Mouse (Mus musculus): ENCODE data around the gene Snx18.

The Snx18 gene

DNA sequence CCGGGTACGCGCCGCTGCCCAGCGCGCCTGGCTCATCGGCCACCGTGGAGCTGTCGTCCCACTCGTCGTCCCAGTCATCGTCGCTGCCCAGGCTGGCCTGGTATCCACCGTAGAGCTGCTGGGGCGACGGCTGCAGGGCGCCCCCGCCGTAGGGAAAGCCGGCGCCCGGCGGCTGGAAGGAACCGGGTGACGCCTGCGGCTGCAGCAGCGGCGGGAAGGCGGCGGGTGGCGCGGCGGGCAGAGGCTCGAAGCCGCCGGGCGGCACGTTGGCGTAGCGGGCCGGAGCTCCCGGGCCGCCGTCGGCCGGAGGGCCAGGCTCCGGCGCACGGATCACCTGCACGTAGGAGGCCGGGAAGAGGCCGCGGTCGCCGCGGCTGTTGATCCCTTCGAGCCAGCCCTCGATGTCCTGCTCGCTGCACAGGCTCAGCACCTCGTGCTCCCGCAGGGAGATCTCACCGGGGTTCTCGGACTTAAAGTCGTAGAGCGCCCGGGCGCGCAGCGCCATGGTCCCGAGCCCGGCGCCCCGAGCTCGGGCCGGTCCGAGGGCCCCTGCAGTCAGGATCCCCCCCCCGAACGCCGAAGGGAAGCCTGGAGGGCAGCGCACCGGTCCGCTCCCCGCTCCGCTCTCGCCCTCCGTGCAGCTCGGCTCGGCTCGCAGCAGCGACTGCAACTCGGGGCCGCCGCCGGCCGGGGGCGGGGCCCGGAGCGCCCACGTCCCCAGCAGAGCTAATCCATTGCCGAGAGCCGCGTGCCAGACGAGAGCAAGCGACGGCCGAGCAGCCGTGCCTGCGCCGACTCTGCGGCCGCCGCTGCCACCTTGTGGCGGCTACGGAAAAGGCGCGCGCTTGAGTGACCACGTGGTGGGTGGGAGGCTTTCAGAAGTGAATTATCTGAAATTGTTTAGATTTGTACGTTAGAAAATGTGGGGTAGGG is at the start of gene Snx18:
Gene Snx18 (minus strand): TSS at position 674 of the 933 bp plus-strand sequence.
- no peak for DNase-seq (ENCODE audit: extremely low spot score, low read depth, low spot score)

- DNase-seq (ENCODE audit: extremely low spot score, low read depth, low spot score) = no peak
Measured at GRCm38 (mm10) chr13:113663883-113664282, 45.5 kb upstream of the Snx18 start.

GRCm38 (mm10) chr13:113663151-113663779 is 44.9 kb upstream of the Snx18 start, which contains the start of gene Hspb3:
TSS of gene Hspb3 (minus strand) at chr13:113663676.
- no peak for DNase-seq (ENCODE audit: extremely low spot score, low read depth, low spot score)

GRCm38 (mm10) chr13:113661826-113662271 is 43.5 kb upstream of the Snx18 start:
- no peak for DNase-seq (ENCODE audit: extremely low spot score, low read depth, low spot score)

GRCm38 (mm10) chr13:113660576-113661310 is 42.4 kb upstream of the Snx18 start:
- DNase-seq (ENCODE audit: extremely low spot score, low read depth, low spot score) = no peak

DNA sequence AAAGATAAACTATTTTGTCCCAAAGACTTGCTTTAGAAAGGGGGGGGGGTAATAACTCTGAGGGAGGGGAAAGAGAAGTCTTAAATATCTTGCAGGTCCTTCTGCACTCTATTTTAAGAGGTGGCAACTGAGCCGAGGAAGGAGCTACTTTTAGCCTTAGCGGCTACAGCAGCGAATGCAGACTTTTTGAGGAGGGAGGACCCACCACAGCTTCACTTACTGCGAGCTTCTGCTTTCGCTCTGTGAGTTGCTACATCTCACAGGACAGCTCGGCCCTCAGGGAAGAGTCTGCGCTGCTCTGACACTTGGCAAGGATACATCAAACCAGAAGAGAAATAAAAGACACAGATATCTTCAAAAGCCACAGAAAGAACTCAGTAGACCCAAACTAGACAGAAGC is 38.8 kb upstream of the Snx18 start:
- no peak for DNase-seq (ENCODE audit: extremely low spot score, low read depth, low spot score)

- DNase-seq (ENCODE audit: extremely low spot score, low read depth, low spot score) = no peak
Measured at GRCm38 (mm10) chr13:113656639-113657038, 38.3 kb upstream of the Snx18 start.

DNA sequence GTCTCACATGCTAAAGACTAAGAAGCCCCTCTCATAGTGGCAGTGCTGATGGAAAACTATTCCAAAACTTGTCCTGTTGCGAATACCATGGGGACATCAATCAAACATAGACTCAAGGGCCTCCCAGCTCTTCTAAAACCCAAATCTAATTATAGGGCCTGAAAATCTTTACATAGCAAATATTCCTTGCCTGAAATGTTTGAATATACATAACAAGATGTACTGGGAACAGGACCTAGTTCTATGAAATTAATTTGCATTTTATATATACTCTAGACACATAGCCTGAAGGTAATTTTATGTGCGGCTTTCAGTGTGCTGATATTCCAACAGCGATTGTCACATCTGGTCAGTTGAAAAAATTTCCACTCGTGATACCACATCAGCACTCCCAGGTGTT is 37.1 kb upstream of the Snx18 start:
- no peak for DNase-seq (ENCODE audit: extremely low spot score, low read depth, low spot score)

DNA sequence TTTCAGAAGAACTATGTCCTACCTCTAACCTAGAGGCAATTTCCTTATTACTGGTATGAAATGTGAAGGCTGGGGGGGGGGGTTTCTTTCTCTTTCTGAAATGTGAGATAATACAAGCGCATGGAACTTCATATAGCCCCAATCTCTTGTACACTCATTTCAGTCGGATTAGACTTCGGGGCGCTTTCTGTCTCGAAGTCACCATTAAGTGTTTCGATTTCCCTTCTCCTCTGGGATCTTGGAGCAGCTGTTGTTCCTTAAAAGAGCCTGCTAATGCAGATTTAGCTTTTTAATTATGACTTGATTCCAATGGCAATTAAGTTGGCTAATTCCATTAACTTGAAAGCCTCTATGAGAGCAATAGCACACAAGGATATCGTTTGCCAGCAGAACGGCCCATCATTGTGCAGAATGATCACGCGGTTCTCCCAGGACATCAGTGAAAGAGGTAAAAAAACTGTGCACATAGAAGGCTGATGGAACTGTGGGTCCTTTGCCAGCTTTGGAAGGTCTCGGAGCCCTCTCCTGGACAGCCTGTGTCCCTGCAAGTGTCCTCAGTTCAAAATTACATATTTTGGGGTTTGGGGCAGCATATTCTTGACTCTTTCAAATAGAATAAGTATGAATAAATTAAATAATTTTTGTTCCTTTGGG is 22.7 kb upstream of the Snx18 start:
- no peak for DNase-seq (ENCODE audit: extremely low spot score, low read depth, low spot score)

- DNase-seq (ENCODE audit: extremely low spot score, low read depth, low spot score) = no peak
Measured at GRCm38 (mm10) chr13:113638914-113639313, 20.6 kb upstream of the Snx18 start.

- DNase-seq (ENCODE audit: extremely low spot score, low read depth, low spot score) = no peak
Measured at GRCm38 (mm10) chr13:113635799-113636222, 17.4 kb upstream of the Snx18 start.

DNA sequence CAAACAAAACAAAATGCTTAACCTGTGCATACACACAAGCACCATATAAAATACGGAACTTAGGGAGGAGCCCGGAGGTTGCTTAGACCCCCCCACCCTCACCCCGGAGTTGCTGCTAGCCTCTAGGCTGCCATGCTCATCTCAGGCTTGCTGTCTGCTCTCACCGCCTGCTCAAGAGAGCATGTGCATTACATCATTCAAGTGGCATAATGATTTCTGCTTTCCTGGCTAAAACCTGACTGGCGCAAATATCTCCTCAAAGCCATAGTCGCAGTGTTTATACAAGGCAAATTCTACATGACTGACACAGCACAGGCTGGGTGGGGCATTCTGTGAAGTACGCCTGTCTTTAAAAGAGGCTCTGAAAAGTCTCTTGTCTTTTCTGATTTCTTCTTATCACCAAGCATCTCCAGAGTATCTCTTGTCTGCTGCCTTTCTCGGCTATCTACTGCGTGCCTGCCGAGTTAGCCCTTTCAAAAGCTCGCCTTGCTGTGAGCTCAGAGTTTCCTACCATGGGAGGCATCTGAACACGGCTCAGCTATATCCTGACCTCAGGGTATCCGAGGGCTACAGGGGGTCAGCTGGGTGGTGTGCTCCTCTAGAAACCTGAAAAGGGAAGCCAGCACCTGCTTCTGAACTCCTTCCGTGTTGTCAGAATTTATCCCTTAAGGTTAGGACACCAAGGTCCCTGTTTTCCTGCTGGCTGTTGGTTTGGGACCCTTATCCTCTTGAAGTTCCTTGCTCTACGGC is 16.5 kb upstream of the Snx18 start:
- no peak for DNase-seq (ENCODE audit: extremely low spot score, low read depth, low spot score)

GRCm38 (mm10) chr13:113632506-113632905 is 14.1 kb upstream of the Snx18 start:
- no peak for DNase-seq (ENCODE audit: extremely low spot score, low read depth, low spot score)

DNA sequence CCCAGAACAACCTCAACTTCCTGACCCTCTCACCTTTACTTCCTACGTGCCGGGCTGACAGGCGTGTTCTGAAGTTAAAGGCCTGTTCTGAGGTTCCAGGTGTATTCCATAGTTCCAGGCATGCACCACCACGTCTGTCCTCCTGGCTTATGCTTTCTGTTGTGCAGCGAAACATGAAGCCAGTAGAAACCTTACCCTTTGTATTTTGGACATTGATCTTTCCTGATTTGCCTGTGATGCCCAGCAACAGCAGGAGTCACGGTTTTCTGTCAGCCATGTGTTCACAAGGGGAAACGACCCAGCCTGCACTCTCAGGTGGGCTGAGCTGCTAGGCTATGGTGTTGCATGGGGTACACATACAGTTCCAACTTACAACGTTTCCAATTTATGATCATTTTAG is 9.2 kb upstream of the Snx18 start:
- no peak for DNase-seq (ENCODE audit: extremely low spot score, low read depth, low spot score)

DNA sequence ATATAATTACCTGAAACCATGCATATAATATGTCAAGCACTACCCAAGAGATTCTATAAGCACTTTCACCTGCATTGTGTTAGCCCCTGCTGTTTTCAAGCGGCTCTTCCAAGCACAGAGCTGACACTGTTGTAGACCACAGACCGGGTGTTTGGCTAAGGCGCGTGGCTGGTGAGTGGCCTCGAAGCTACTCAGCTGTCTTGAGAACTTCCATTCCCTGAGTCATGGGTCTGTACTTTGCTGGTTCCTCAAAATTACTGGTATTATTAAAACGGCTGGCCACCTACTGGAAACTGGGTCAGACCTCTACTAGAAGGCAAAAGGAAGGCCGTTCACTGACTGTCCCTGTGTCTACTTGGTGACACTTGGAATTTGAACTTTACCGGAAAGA is 4.5 kb upstream of the Snx18 start:
- no peak for DNase-seq (ENCODE audit: extremely low spot score, low read depth, low spot score)

DNA sequence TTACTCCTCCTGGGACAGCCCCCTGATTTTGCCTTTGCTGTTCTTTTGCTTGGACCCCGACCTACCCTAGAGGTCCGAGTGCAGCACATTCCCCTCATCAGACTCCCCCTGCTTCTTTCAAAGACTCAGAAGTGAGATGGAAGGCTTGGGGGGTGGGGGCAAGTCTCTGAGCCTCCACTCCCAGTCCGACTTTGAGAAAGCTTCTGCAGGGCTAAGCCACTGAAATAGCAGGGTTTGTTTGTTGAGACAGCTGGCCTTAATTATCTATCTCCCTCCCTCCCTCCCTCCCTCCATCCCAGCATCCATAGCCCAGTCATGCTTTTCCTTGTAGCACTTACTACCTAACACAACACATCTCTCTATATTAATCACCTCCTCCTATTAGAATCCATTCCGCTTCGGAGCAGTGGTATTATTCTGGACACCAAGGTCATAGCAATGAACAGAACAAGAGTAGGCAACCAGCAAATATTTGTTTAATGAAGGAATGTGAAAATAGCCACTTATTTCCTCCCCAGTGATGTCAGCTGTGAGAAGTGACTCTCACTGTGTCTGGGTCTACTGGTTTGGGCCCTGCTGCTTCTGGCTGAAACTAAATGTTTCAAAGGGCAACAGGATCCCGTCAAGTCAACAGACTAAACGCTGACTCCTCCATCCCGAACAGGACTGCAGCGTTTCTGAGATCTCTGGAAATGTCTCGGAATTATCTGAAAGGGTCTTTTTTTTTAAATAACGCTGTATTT is 3.9 kb upstream of the Snx18 start:
- no peak for DNase-seq (ENCODE audit: extremely low spot score, low read depth, low spot score)

DNA sequence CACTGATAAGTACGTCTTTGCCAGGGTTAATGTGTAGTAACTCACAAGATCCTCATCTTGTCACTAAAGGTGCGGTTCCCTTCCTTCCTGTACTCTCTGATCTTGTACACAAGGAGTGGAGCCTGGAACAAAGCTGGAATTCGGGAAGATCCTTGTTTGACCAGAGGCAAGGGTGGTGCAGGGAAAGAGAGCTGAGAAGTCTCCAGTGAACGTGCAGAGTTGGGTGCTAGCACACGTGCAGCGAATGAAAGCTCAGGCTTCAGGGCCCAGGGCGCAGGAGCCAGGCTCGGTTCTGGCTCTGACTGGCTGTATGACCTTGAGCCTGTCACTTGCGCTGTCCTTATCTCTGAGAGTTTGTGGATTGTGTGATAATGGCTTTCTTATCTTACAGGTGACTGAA is 639 bp upstream of the Snx18 start:
- no peak for DNase-seq (ENCODE audit: extremely low spot score, low read depth, low spot score)

GRCm38 (mm10) chr13:113617338-113617890 is 950 bp downstream of the Snx18 start:
- no peak for DNase-seq (ENCODE audit: extremely low spot score, low read depth, low spot score)

GRCm38 (mm10) chr13:113616751-113617337 is 1.5 kb downstream of the Snx18 start:
- no peak for DNase-seq (ENCODE audit: extremely low spot score, low read depth, low spot score)

Data from hindlimb bud, embryonic 11.5 days (tissue).